Mouse (Mus musculus) T-helper 2 cell (primary cell): ENCODE data around the gene Eif2s1.
"Not testable (repeated sequence)": the region's sequence is repeated elsewhere in the genome, so short reads cannot be mapped to it uniquely, and the experiment has no call there.

Experiments
- in situ Hi-C: fragments of 300-600 bp; cut with MboI, MseI; formaldehyde crosslinking; loops from one replicate; pipeline ENCODE4 v1.15.1; 2025; ENCODE audit warnings: high pct_unique_total_duplicates

Gene Eif2s1

GRCm38 (mm10) chr12:78911707-78912417 lies 50.2 kb downstream of the Eif2s1 start:
- in situ Hi-C loops: loop anchor here (5.0 to 10.0 kb wide), 2 partner anchors 103 to 195 kb away; no protein-coding TSS in a partner anchor

GRCm38 (mm10) chr12:78914458-78914857 lies 52.8 kb downstream of the Eif2s1 start:
- in situ Hi-C loops: loop anchor here (5.0 to 10.0 kb wide), 2 partner anchors 100 to 193 kb away; no protein-coding TSS in a partner anchor

GRCm38 (mm10) chr12:78915561-78915960 lies 53.9 kb downstream of the Eif2s1 start:
- in situ Hi-C loops: loop anchor here (10.0 kb wide), 1 partner anchor 99 kb away; no protein-coding TSS in a partner anchor

- in situ Hi-C loops: loop anchor here (10.0 kb wide), 1 partner anchor 99 kb away; no protein-coding TSS in a partner anchor
Measured at GRCm38 (mm10) chr12:78916278-78916677, 54.7 kb downstream of the Eif2s1 start.

- in situ Hi-C loops: loop anchor here (10.0 kb wide), 1 partner anchor 96 kb away; no protein-coding TSS in a partner anchor
Measured at GRCm38 (mm10) chr12:78918227-78919078, 56.8 kb downstream of the Eif2s1 start.

- in situ Hi-C loops: loop anchor here (10.0 kb wide), 1 partner anchor 96 kb away; no protein-coding TSS in a partner anchor
Measured at GRCm38 (mm10) chr12:78919079-78919712, 57.6 kb downstream of the Eif2s1 start.

GRCm38 (mm10) chr12:78921421-78921820 lies 59.8 kb downstream of the Eif2s1 start:
- in situ Hi-C loops: no loop called here

- in situ Hi-C loops: no loop called here
Measured at GRCm38 (mm10) chr12:78922058-78922457, 60.4 kb downstream of the Eif2s1 start.

- in situ Hi-C loops: not testable (repeated sequence)
Measured at GRCm38 (mm10) chr12:78922977-78923376, 61.4 kb downstream of the Eif2s1 start.

GRCm38 (mm10) chr12:78923539-78924189 lies 62.0 kb downstream of the Eif2s1 start:
- in situ Hi-C loops: no loop called here

- in situ Hi-C loops: no loop called here
Measured at GRCm38 (mm10) chr12:78927287-78927686, 65.7 kb downstream of the Eif2s1 start.

- in situ Hi-C loops: loop anchor here (5.0 kb wide), 1 partner anchor 102 kb away; no protein-coding TSS in a partner anchor
Measured at GRCm38 (mm10) chr12:78929900-78930299, 68.3 kb downstream of the Eif2s1 start.

- in situ Hi-C loops: no loop called here
Measured at GRCm38 (mm10) chr12:78936494-78936893, 74.9 kb downstream of the Eif2s1 start.
